Mouse (Mus musculus) megakaryocyte, embryonic 14.5 days (primary cell): ENCODE measurements around the gene Cenpu. TPM values are rescaled to one million over a fixed set of nuclear protein-coding genes. Genes with fewer than 3 reads are reported as not detected.
A peak's percentile ranks its signal among the peaks of the same experiment; 100 is the strongest.

Experiments
- H3K27me3 ChIP-seq: replicated peaks from 2 replicates; pipeline ENCODE3; 2012; ENCODE audit warnings: inconsistent platforms
- H3K36me3 ChIP-seq: replicated peaks from 2 replicates; pipeline ENCODE3; 2012; ENCODE audit warnings: low read length, inconsistent platforms, mixed read lengths
- H3K4me1 ChIP-seq: 2 replicates; pipeline ENCODE4 v1.6.1; 2012; ENCODE audit warnings: inconsistent platforms
- H3K4me3 ChIP-seq: replicated peaks from 2 replicates; pipeline ENCODE3; 2012; ENCODE audit warnings: moderate library complexity, mild to moderate bottlenecking, inconsistent platforms
- H3K9me3 ChIP-seq: 2 replicates; pipeline ENCODE4 v1.6.1; 2012; ENCODE audit warnings: inconsistent platforms
- FLI1 ChIP-seq: IDR thresholded peaks from 2 replicates; pipeline ENCODE4 v1.6.1; 2012; ENCODE audit warnings: low read length, inconsistent platforms, mixed read lengths
- GATA1 ChIP-seq: IDR thresholded peaks from 3 replicates; pipeline ENCODE4 v1.6.1; 2012; ENCODE audit warnings: mixed read lengths, low read length, inconsistent platforms, borderline replicate concordance
- polyA plus RNA-seq: library from polyadenylated mRNA; stranded (reverse); fragments of >175 nt; gene quantifications from 2 replicates; pipeline ENCODE4 v1.2.3, GENCODE M21; 2012; ENCODE audit warnings: low replicate concordance; ENCODE audit not compliant: insufficient read depth

Gene Cenpu
- polyA plus RNA-seq, 1 experiment, result 6.3 TPM

DNA sequence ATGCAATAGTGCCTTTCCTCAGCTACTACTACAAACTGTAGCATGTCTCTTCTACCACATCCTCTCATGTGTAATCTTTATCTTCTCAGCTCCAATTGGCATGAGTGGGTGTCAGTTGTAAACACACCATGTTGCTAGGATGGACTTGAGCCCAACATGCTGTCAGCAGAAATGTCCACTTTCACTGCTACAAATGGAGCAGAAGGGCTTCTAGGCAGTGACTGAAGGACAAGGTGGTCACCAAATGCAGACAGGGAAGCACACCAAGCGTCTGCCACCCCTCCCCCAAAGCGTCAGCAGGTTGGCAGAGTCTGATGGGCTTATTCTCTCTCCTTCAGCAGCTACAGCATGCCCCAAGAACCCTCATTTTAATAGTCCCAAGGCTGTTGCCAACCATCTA lies 41.9 kb downstream of the Cenpu start:
- Histone ChIP-seq H3K9me3 (no peaks in the 10 kb centered on the region), H3K4me1 (peaks cover 58% of the 10 kb centered on the region), H3K27me3 (no peaks in the 10 kb centered on the region), H3K36me3 (peaks cover 60% of the 10 kb centered on the region), H3K4me3 (no peak overlapping the region)
- TF ChIP-seq FLI1, result no peak
- no peak for TF ChIP-seq GATA1

DNA sequence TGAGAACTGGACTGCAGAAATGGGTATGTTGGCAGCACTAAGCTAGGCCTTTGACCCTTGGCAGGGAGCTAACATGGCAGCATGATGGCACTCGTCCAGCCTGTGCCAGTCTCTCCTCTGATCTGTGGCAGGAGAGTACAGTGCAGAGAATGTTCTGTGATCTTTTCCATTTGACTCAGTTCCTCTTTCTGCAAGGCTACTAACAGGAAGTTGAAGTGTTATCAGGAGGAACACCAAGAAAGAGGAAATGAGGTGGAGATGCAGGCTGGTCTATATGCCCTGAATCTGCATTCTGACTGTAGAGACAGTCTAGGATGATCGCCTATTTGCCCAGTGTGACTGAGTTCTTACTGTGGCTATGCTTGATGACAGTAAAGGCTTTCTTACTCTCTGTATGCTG lies 43.8 kb downstream of the Cenpu start:
- TF ChIP-seq GATA1, result no peak
- TF ChIP-seq FLI1, result no peak
- peaks cover 56% of the 10 kb centered on the region for H3K36me3 ChIP-seq
- no peaks in the 10 kb centered on the region for H3K9me3 ChIP-seq
- peak overlapping the region; percentile 70 for H3K4me3 ChIP-seq
- H3K4me1 ChIP-seq, result peaks cover 76% of the 10 kb centered on the region
- H3K27me3 ChIP-seq, result no peaks in the 10 kb centered on the region

DNA sequence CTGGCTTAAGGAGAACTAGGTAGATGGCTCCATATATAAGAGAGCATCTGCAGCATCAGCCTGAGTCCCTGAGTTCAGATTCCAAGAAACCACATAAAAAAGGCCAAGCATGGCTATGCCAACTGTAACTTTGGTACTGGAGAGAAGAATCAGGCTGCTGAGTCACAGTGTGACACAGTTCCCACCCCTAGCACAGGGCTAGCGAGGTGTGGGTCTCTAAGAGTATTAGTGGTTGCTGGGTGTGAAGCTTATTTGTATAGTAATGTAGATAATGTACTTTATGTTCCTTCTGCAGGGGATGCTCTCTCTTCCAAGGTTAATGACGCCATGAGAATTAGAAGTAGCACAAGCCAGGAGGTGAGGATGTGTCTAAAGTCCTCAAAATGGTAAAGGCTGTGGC lies 44.7 kb downstream of the Cenpu start:
- peaks cover 85% of the 10 kb centered on the region for H3K4me1 ChIP-seq
- no peak for TF ChIP-seq GATA1
- no peak for TF ChIP-seq FLI1
- H3K27me3 ChIP-seq, result no peaks in the 10 kb centered on the region
- H3K36me3 ChIP-seq, result peaks cover 55% of the 10 kb centered on the region
- H3K4me3 ChIP-seq, result no peak overlapping the region
- no peaks in the 10 kb centered on the region for H3K9me3 ChIP-seq

DNA sequence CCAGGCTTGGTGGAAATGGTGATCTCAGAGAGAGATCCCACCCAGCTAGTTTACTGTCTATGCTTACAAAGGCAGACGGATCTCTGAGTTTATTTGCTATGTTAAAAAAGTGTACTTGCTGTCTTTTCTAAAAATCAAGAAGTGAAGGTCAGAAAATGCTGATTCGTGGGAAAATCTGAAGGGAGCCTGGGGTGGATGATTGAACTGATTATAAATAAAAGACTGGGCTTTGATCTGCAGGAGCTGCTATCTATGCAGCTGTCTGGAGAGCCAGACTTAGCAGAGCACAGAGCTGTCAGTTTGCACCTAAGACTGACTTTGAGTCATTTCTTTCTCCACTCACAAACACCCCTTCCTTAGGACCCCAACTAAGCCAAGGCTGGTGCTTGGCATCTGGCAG lies 45.6 kb downstream of the Cenpu start:
- Histone ChIP-seq H3K27me3 (no peaks in the 10 kb centered on the region), H3K4me3 (no peak overlapping the region), H3K9me3 (no peaks in the 10 kb centered on the region), H3K4me1 (peaks cover 84% of the 10 kb centered on the region), H3K36me3 (peaks cover 54% of the 10 kb centered on the region)
- no peak for TF ChIP-seq GATA1
- no peak for TF ChIP-seq FLI1

DNA sequence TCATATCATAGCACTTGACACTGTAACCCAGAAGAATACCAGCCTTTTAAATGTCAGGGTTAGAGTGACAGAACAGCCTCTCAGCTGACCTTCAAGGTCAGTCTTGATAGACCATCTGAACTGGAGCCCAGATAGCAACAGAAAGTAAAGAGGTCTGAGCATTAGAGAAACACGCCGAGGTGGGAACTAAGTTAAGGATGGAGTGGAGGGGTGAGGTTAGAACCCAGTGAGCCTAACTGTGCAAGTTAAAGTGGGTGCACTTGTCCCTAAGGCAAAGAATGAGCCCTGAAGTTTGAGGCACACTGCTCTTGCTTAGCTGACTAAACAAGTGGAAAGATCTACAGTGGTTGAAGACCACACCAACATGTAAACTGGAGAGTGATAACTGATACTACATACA lies 46.3 kb downstream of the Cenpu start:
- H3K36me3 ChIP-seq, result peaks cover 55% of the 10 kb centered on the region
- no peaks in the 10 kb centered on the region for H3K27me3 ChIP-seq
- peaks cover 77% of the 10 kb centered on the region for H3K4me1 ChIP-seq

DNA sequence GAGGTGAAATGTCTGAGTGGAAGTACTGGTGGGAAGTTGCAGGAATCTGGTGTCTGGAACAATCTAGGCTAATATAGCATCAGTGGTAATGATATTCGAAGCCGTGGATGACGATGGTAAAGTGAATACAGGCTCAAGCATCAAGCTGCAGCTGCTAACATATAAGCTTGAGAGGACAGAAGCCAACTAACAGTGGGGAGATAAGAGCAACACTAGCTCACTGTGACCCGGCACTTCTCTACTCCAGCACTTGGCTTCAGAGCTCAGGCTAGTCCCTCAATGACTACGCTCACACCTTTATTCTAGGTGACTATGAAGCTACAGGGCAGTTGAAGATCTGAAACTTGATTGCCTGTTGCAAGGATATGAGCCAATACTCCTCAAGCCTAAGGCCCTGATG lies 46.9 kb downstream of the Cenpu start:
- H3K36me3 ChIP-seq, result peaks cover 56% of the 10 kb centered on the region
- no peaks in the 10 kb centered on the region for H3K27me3 ChIP-seq
- no peaks in the 10 kb centered on the region for H3K9me3 ChIP-seq
- TF ChIP-seq FLI1 (no peak), GATA1 (no peak)
- peaks cover 70% of the 10 kb centered on the region for H3K4me1 ChIP-seq
- H3K4me3 ChIP-seq, result peak overlapping the region; percentile 0

More for the DNA sequence above, 46.3 kb downstream of the Cenpu start:
- Histone ChIP-seq H3K9me3 (no peaks in the 10 kb centered on the region), H3K4me3 (peak overlapping the region; percentile 31)
- no peak for TF ChIP-seq GATA1
- no peak for TF ChIP-seq FLI1

DNA sequence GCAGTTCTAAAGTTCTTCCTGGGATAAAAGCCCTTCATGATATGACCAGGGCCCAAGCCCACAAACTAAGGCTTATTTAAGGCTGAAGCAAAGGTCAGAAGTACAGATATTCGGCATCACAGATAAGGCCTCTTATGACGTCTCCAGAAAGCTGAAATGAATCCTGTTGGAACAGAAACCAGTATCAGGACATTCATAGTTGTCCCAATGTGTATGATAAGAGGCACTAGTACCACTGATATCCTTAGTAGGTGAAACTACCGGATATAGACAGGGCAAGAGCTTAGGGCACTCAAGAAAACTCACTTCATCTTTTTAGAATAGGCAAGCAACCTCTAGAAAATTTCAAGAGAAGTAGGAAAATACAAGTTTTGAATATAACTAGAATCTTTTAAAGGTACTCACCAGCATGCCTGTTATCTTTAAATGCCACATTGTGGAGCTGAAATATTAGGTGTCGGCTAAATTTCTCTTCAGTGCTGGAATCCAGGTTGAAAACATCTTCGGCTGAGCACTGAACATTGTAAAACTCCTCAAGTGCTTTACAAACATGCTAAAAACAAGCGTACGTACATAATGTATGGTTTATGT lies 47.6 kb downstream of the Cenpu start:
- peaks cover 67% of the 10 kb centered on the region for H3K4me1 ChIP-seq
- no peaks in the 10 kb centered on the region for H3K9me3 ChIP-seq
- H3K36me3 ChIP-seq, result peaks cover 56% of the 10 kb centered on the region
- no peak for TF ChIP-seq GATA1
- TF ChIP-seq FLI1, result no peak
- H3K27me3 ChIP-seq, result no peaks in the 10 kb centered on the region
- H3K4me3 ChIP-seq, result no peak overlapping the region

DNA sequence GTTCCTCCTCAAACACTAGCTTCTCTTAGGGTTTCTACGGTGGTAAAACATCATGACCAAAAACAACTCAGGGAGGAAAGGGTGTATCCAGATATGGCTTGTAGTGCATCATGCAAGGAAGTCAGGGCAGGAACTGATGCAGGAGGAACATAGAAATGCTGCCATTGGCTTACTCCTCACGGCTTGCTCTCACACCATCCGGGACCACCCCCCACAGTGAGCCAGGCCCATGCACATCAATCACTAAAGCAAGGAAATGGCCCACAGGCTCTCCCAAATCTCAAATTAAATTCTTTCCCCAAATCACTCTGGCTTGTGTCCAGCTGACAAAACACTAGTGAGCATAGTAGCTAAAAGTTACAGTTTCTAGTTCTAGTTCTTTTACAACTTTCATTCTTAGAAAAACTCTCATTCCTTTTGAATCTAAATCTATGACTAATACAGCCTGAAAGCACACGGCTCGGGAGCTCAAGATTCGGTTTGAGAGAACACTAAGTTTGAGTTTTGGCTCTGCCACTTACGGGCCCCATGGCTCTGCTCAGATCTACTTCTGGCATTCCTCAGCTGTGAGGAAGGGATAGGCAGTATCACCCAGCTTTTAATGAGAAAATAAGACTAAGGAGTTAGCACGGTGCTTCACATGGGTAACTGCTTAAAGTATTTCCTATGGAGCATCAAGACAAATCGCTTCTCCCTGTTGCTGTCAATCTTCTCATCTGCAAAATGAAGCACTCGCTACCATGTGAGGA lies 49.3 kb downstream of the Cenpu start:
- Histone ChIP-seq H3K4me3 (peak overlapping the region; percentile 70), H3K4me1 (peaks cover 53% of the 10 kb centered on the region), H3K9me3 (no peaks in the 10 kb centered on the region), H3K36me3 (peaks cover 61% of the 10 kb centered on the region), H3K27me3 (no peaks in the 10 kb centered on the region)
- TF ChIP-seq FLI1 (no peak), GATA1 (no peak)

DNA sequence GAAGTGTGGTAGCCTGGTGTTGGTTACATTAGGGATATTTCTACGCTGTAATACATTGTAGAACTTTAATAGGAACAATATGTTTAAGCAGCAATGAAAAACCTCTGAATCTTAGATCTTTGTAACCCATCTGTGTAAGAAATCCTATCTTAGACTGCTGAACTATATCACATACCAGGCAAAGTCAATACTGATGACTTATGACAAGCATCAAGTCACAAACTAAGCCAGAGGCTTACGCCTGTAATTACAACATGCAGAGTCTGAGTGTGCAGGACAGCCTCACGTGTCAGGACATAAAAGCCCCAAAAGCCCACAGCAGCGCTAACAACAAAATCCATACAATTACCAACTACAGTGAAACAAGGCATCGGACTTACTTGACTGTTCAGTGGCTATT lies 51.8 kb downstream of the Cenpu start:
- TF ChIP-seq FLI1 (no peak), GATA1 (no peak)
- H3K36me3 ChIP-seq, result peaks cover 64% of the 10 kb centered on the region
- no peaks in the 10 kb centered on the region for H3K27me3 ChIP-seq
- no peak overlapping the region for H3K4me3 ChIP-seq
- peaks cover 32% of the 10 kb centered on the region for H3K4me1 ChIP-seq
- H3K9me3 ChIP-seq, result no peaks in the 10 kb centered on the region

DNA sequence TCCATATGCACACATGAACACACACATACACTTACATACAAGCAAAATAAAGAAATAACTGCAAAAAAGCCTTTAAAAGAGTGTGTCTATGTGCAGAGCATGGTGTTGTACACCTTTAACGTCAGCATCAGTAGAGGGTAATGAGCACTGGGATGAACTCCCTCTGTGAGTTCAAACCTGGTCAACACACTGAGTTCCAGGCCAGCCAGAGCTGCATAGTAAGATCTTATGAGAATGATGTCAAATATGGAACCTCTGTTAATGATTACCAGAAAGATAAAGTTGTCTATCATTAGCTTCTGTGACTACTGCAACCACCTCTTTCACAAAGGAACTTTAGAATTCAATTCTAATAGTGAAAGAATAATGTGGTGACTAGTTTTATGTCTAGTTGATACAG lies 55.1 kb downstream of the Cenpu start:
- Histone ChIP-seq H3K9me3 (no peaks in the 10 kb centered on the region), H3K27me3 (no peaks in the 10 kb centered on the region), H3K4me1 (peaks cover 5% of the 10 kb centered on the region; the same call in 1 of the 2 replicates), H3K4me3 (no peak overlapping the region), H3K36me3 (peaks cover 86% of the 10 kb centered on the region)
- TF ChIP-seq FLI1, result no peak
- TF ChIP-seq GATA1, result no peak
